Mouse (Mus musculus): ENCODE measurements around the gene Arhgef12. TPM values are rescaled to one million over a fixed set of nuclear protein-coding genes. Genes with fewer than 3 reads are reported as not detected.

The Arhgef12 gene
- polyA plus RNA-seq, 1 experiment from 2014 or later, result 12.2 TPM

DNA sequence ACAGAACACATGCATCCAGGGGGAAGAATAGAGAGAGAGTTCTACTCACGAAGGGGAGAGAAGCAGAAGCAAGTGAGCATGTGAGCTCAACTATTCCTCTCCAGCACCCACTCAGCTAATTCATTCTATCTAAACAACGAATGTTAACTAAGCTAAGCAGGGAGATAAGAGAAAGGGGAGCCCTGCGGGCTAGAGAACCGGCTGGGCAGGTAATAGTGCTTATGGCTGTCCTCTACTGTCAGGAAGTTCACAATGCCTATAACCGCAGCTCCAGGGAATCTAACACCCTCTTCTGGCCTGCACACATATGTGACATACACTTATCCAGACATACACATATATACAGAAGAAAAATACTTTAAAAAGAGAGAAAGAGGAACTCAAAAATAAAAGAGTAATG is 79.3 kb downstream of the Arhgef12 start:
- Histone ChIP-seq H3K36me3 (0 out of 2 replicates have a peak, but pooled peaks cover 3% of the 10 kb centered on the region), H3K9me3 (replicated peaks) (no peaks in the 10 kb centered on the region), H3K27me3 (no peaks in the 10 kb centered on the region), H3K4me3 (replicated peaks) (no peak overlapping the region), H3K27ac (replicated peaks) (no peak overlapping the region), H3K9ac (no peak overlapping the region), H3K4me2 (replicated peaks) (no peak overlapping the region), H3K4me1 (no peaks in the 10 kb centered on the region)
- WGBS, result 69% methylated on average over 5 of the region's 5 CpGs
- no peak for ATAC-seq (ENCODE audit: insufficient number of reproducible peaks, low FRiP score, low TSS enrichment, low read depth)

DNA sequence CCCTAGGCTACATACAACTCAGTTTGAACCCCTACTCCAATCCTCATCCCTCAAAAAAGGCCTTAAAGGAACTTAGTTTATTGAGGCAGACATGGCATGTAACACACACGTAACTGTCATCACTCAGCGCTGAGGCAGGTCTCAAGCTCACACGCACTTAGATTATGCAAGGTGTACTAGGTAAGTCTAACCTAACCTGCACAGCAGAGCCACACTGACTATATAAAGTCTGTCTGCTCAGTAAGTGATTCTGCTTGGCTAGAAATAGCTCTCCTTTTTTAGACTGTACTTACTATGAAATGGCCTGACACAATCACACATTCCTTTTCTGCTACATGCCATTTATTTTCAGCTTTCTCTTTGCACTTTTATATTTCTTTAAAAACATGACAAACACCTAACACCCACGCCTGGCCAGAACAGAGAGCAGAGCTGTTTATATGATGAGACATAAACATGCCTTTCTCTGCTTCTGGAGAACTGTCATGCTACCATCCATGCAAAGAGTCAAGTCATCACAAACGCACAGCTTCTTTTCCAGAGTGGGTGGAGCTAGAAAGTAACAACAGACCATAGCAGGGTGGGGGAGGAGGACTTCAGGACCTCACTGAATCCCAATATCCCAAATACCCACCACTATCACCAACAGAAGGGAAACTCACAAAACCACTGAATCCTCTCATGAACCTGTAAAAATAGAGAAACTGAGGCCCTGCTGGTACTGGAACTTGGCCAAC is 85.4 kb downstream of the Arhgef12 start:
- H3K27me3 ChIP-seq, result no peaks in the 10 kb centered on the region
- no peak overlapping the region for H3K4me3 ChIP-seq (replicated peaks)
- no peak overlapping the region for H3K9ac ChIP-seq
- H3K36me3 ChIP-seq, result peaks cover 12% of the 10 kb centered on the region
- ATAC-seq (ENCODE audit: insufficient number of reproducible peaks, low FRiP score, low TSS enrichment, low read depth), result no peak
- no peak overlapping the region for H3K27ac ChIP-seq (replicated peaks)
- H3K9me3 ChIP-seq (replicated peaks), result no peaks in the 10 kb centered on the region
- 74% methylated on average over 5 of the region's 5 CpGs for WGBS
- no peaks in the 10 kb centered on the region for H3K4me1 ChIP-seq
- no peak overlapping the region for H3K4me2 ChIP-seq (replicated peaks)

DNA sequence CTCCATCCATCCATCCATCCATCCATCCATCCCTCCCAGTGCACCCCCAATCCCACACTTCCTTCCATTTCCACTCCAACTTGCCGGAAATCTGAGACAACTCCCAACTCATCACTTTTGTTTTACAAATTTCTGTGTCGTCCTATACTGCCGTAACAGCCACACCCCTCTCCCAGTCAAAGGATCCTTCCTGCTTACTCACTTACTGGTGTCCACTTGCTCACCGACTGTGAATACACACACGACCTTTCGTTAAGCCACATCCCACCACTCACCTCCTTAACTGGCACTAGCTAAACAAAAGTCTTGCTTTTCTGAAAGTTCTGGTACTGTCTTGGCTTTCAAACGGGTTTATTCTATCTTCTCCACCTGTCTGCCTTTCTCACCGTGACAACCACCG is 87.4 kb downstream of the Arhgef12 start:
- ATAC-seq (ENCODE audit: insufficient number of reproducible peaks, low FRiP score, low TSS enrichment, low read depth), result no peak
- Histone ChIP-seq H3K9me3 (replicated peaks) (no peaks in the 10 kb centered on the region), H3K27ac (replicated peaks) (no peak overlapping the region), H3K36me3 (peaks cover 22% of the 10 kb centered on the region), H3K4me1 (no peaks in the 10 kb centered on the region), H3K9ac (no peak overlapping the region), H3K4me2 (replicated peaks) (no peak overlapping the region), H3K27me3 (no peaks in the 10 kb centered on the region), H3K4me3 (replicated peaks) (no peak overlapping the region)
- 91% methylated on average over 9 of the region's 9 CpGs for WGBS

DNA sequence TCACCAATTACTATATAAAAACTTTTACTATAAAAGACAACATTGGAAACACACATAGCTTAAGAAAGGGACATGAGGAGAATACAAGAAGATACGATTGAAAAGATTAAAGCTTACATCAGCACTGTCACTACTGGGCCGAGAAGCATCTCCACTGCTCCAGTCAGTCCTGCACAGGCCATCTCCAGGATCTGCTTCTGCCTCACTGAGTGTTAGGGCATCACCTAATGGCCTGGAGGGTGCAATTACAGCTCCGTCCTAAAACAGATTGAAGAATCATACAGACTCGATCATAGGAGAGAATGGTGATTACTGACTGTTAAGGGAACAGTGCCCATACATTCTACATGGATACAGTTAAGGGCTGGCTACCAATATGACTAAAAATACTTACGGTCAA is 91.3 kb downstream of the Arhgef12 start:
- no peak overlapping the region for H3K4me2 ChIP-seq (replicated peaks)
- ATAC-seq (ENCODE audit: insufficient number of reproducible peaks, low FRiP score, low TSS enrichment, low read depth), result no peak
- no peaks in the 10 kb centered on the region for H3K27me3 ChIP-seq
- H3K27ac ChIP-seq (replicated peaks), result no peak overlapping the region
- H3K9me3 ChIP-seq (replicated peaks), result no peaks in the 10 kb centered on the region
- H3K36me3 ChIP-seq, result peaks cover 22% of the 10 kb centered on the region
- WGBS, result 83% methylated on average over 5 of the region's 5 CpGs
- no peaks in the 10 kb centered on the region for H3K4me1 ChIP-seq
- no peak overlapping the region for H3K9ac ChIP-seq
- no peak overlapping the region for H3K4me3 ChIP-seq (replicated peaks)

DNA sequence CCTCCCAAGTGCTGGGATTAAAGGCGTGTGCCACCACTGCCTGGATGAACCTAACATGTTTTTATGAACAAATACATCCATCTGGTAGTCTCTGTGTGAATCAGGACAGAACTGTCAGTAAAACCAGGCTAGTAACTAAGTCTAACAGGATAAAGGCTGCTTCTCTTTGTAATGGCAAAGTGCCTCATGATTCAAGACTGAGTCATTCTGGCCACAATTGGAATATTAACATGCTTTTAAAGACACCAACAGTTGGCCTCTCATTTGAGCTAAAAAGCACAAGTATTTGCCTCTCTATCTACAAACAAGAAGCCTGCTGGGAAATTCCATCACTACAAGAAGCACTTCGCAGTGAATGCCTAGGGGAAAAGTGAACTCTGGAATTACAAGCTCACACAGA is 91.7 kb downstream of the Arhgef12 start:
- no peak overlapping the region for H3K9ac ChIP-seq
- no peaks in the 10 kb centered on the region for H3K4me1 ChIP-seq
- H3K4me2 ChIP-seq (replicated peaks), result no peak overlapping the region
- peaks cover 22% of the 10 kb centered on the region for H3K36me3 ChIP-seq
- WGBS, result 76% methylated on average over 2 of the region's 2 CpGs
- no peak overlapping the region for H3K4me3 ChIP-seq (replicated peaks)
- H3K27me3 ChIP-seq, result no peaks in the 10 kb centered on the region
- H3K9me3 ChIP-seq (replicated peaks), result no peaks in the 10 kb centered on the region
- no peak overlapping the region for H3K27ac ChIP-seq (replicated peaks)
- ATAC-seq (ENCODE audit: insufficient number of reproducible peaks, low FRiP score, low TSS enrichment, low read depth), result no peak

DNA sequence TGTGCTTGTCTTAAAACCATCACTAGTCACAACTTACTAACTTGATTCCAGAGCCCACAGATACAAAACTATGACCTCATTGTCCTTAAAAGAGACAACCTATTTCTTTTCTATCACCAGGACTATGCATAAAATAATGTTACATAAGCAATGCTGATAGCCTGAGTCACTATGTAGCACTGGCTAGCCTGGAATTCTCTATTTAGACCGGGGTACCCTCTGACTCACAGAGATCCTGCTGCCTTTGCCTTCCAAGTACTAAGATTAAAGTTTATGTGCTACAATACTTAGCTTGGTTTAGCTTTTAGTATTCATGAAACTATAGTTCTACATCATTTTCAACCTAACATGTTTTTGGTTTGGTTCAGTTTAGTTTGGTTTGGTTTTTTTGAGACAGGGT is 92.2 kb downstream of the Arhgef12 start:
- H3K4me3 ChIP-seq (replicated peaks), result no peak overlapping the region

DNA sequence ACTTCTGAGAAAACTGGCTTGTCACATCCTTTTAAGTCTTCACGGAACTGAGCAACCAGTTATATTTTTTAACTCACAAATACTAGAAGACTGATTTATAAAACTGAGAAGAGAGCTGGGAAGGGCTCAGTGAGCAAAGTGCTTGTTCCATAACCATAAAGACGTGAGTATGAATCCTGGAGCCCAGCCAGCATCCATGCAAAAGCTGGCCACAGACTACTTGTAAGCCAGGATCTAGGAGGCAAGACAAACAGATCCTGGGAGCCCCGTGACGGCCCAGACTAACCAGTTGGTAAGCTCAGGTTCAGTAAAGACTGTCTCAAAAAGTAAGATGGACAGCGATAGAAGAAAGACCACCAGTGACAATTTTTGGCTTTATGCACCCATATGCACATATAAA is 94.5 kb downstream of the Arhgef12 start:
- Histone ChIP-seq H3K9ac (no peak overlapping the region), H3K27ac (replicated peaks) (no peak overlapping the region), H3K27me3 (no peaks in the 10 kb centered on the region), H3K9me3 (replicated peaks) (no peaks in the 10 kb centered on the region), H3K4me2 (replicated peaks) (no peak overlapping the region), H3K4me1 (no peaks in the 10 kb centered on the region), H3K36me3 (peaks cover 35% of the 10 kb centered on the region; the same call in 1 of the 2 replicates), H3K4me3 (replicated peaks) (no peak overlapping the region)
- 73% methylated on average over 5 of the region's 5 CpGs for WGBS
- no peak for ATAC-seq (ENCODE audit: insufficient number of reproducible peaks, low FRiP score, low TSS enrichment, low read depth)

More for the DNA sequence above, 92.2 kb downstream of the Arhgef12 start:
- Histone ChIP-seq H3K36me3 (peaks cover 25% of the 10 kb centered on the region), H3K9ac (no peak overlapping the region), H3K4me1 (no peaks in the 10 kb centered on the region), H3K27me3 (no peaks in the 10 kb centered on the region), H3K9me3 (replicated peaks) (no peaks in the 10 kb centered on the region), H3K27ac (replicated peaks) (no peak overlapping the region), H3K4me2 (replicated peaks) (no peak overlapping the region)
- ATAC-seq (ENCODE audit: insufficient number of reproducible peaks, low FRiP score, low TSS enrichment, low read depth), result no peak
- WGBS, result 93% methylated on average over 1 of the region's 1 CpGs

DNA sequence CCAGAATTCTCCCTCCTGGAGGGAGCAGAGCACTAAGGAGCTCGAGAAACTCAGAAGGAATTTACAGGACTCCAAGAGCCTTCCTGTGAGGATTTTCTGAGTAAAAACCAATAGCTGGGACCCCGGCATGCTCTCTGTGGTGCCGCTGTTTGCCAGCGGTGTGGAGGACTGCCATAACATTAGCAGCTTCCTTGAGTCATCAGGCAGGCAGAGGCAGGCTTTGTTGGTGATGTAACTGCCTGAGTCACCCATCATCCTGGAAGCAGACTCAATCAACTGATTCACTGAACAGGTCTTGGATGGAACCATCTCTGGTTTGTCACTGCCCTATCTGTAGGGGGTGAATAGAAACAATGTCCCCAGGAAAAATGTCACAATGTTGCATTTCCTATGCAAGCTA is 96.0 kb downstream of the Arhgef12 start:
- H3K9ac ChIP-seq, result no peak overlapping the region
- no peak overlapping the region for H3K27ac ChIP-seq (replicated peaks)
- H3K4me1 ChIP-seq, result no peaks in the 10 kb centered on the region
- peaks cover 39% of the 10 kb centered on the region; the same call in 1 of the 2 replicates for H3K36me3 ChIP-seq
- no peaks in the 10 kb centered on the region for H3K27me3 ChIP-seq
- no peak overlapping the region for H3K4me2 ChIP-seq (replicated peaks)
- WGBS, result 69% methylated on average over 4 of the region's 4 CpGs
- no peak for ATAC-seq (ENCODE audit: insufficient number of reproducible peaks, low FRiP score, low TSS enrichment, low read depth)
- H3K4me3 ChIP-seq (replicated peaks), result no peak overlapping the region
- no peaks in the 10 kb centered on the region for H3K9me3 ChIP-seq (replicated peaks)

DNA sequence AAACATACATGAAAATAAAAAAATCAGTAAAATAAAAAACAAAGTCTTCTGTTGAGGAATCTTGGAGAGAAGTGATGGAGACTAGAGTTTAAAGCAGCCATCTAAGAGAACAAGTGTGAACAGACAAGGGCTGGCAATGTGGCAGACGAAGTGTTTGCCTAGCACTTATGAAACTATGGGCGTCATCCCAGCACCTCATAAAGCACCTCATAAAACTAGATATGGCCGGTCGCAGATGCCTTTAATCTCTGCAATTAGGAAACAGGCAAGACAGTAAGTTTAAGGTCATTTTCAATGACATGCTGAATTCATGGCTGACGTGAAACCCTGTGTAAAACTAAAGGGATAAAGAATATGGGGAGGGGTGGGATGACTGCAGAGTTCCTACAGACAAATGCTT is 103.2 kb downstream of the Arhgef12 start:
- Histone ChIP-seq H3K4me1 (no peaks in the 10 kb centered on the region), H3K4me3 (replicated peaks) (no peak overlapping the region), H3K9ac (no peak overlapping the region), H3K4me2 (replicated peaks) (no peak overlapping the region), H3K27ac (replicated peaks) (no peak overlapping the region), H3K9me3 (replicated peaks) (no peaks in the 10 kb centered on the region), H3K36me3 (peaks cover 64% of the 10 kb centered on the region), H3K27me3 (no peaks in the 10 kb centered on the region)
- WGBS, result 93% methylated on average over 5 of the region's 5 CpGs
- ATAC-seq (ENCODE audit: insufficient number of reproducible peaks, low FRiP score, low TSS enrichment, low read depth), result no peak

DNA sequence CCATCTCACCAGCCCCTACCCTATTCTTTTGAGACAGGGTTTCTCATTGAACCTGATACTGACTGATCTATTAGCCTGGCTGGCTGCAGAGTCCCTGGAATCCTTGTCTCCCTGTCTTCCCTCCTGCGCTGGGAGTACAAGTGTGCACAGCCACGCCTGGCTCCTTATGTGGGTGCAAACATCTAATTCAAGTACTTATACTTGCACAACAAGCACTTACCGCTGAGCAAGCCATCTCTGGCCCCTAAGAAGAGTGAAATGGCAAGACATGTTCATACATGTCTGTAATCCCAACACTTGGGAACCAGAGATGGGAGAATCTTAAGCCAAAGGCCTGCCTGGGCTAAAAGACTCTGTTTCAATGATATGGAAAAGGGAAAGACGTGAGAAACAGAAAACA is 104.0 kb downstream of the Arhgef12 start:
- 76% methylated on average over 4 of the region's 4 CpGs for WGBS
- H3K27me3 ChIP-seq, result no peaks in the 10 kb centered on the region
- H3K4me1 ChIP-seq, result no peaks in the 10 kb centered on the region
- no peak for ATAC-seq (ENCODE audit: insufficient number of reproducible peaks, low FRiP score, low TSS enrichment, low read depth)
- no peak overlapping the region for H3K4me3 ChIP-seq (replicated peaks)
- peaks cover 67% of the 10 kb centered on the region for H3K36me3 ChIP-seq
- no peak overlapping the region for H3K27ac ChIP-seq (replicated peaks)
- H3K9ac ChIP-seq, result no peak overlapping the region
- H3K4me2 ChIP-seq (replicated peaks), result no peak overlapping the region
- no peaks in the 10 kb centered on the region for H3K9me3 ChIP-seq (replicated peaks)

DNA sequence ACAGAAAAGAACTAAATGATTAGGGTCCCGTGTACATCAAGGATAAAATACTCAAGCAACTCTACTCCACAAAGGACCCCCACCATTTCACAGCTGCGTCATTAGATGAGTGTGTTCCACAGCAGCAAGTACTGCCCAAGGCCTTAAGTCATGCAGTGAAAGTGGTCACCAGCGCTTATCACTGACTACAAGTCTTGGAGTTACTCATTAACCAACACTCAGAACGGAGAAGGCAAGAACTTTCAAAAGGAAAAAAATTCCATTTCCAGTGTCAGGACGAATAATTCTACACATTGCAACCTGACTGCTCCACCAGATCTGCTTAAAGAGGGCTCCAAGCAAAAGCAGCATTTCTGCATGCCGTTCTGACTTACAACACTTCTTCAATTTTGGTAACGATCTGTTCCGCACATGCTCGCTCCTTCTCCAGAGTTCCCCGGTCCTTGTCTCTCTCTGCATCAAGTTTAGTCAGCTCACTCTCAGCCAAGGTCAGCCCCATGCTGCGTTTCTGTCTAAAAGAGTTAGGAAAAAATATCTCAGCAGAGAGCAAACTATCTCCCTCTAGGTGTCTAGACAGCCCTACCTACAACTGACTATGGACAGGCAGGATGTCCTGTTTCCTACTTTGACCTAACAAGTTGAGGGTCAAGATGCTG is 106.3 kb downstream of the Arhgef12 start:
- H3K4me1 ChIP-seq, result no peaks in the 10 kb centered on the region
- peaks cover 76% of the 10 kb centered on the region for H3K36me3 ChIP-seq
- no peak for ATAC-seq (ENCODE audit: insufficient number of reproducible peaks, low FRiP score, low TSS enrichment, low read depth)
- no peak overlapping the region for H3K9ac ChIP-seq
- no peaks in the 10 kb centered on the region for H3K27me3 ChIP-seq
- H3K4me2 ChIP-seq (replicated peaks), result no peak overlapping the region
- H3K27ac ChIP-seq (replicated peaks), result no peak overlapping the region
- no peak overlapping the region for H3K4me3 ChIP-seq (replicated peaks)
- 86% methylated on average over 11 of the region's 11 CpGs for WGBS
- no peaks in the 10 kb centered on the region for H3K9me3 ChIP-seq (replicated peaks)

DNA sequence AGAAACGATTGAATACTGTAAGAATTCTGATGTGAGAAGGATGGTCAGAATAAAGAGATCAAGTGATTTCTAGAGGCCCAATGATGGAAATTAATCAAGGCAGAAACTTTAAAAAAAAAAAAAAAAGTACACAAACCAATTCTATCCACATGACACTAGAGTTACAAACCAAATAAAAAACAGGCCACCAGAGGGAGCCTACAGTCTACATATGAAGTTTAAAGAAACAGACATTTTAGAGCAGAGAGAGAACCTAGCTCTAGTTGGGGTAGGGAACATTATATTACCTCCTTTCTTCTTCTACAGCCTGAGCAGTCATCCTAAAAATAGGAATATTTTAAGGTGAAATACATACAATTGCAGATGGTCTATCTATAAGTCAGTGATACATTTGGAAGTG is 107.0 kb downstream of the Arhgef12 start:
- 84% methylated on average over 1 of the region's 1 CpGs for WGBS
- Histone ChIP-seq H3K36me3 (peaks cover 82% of the 10 kb centered on the region), H3K27ac (replicated peaks) (no peak overlapping the region), H3K9me3 (replicated peaks) (no peaks in the 10 kb centered on the region), H3K4me1 (no peaks in the 10 kb centered on the region), H3K27me3 (no peaks in the 10 kb centered on the region), H3K4me2 (replicated peaks) (no peak overlapping the region), H3K9ac (no peak overlapping the region), H3K4me3 (replicated peaks) (no peak overlapping the region)
- ATAC-seq (ENCODE audit: insufficient number of reproducible peaks, low FRiP score, low TSS enrichment, low read depth), result no peak

Measured in embryonic facial prominence, embryonic 15.5 days (tissue).